Mouse (Mus musculus) hindbrain, embryonic 16.5 days (tissue): ENCODE results near the gene Thada. TPM values are rescaled to one million over a fixed set of nuclear protein-coding genes. Genes with fewer than 3 reads are reported as not detected.

Source experiments
- ATAC-seq: fragments of 200-750 bp; cut with Nextera tagmentation; 2 replicates; pipeline ENCODE4 v1.8.0; 2017; ENCODE audit warnings: moderate TSS enrichment, moderate library complexity
- H3K27ac ChIP-seq: fragments of 300-500 bp; sonication (generic); 2 replicates; pipeline ENCODE4 v1.5.1; 2014; ENCODE audit warnings: low read depth, mild to moderate bottlenecking, control low read depth, low read length, moderate library complexity
- H3K27me3 ChIP-seq: fragments of 300-500 bp; sonication (generic); replicated peaks from 2 replicates; pipeline ENCODE4 v1.6.1; 2014; ENCODE audit warnings: low read length; ENCODE audit not compliant: control insufficient read depth, insufficient read depth
- H3K36me3 ChIP-seq: fragments of 300-500 bp; sonication (generic); 2 replicates; pipeline ENCODE4 v1.6.1; 2014; ENCODE audit warnings: mild to moderate bottlenecking, low read length, moderate library complexity, mixed read lengths; ENCODE audit not compliant: control insufficient read depth, insufficient read depth
- H3K4me1 ChIP-seq: fragments of 300-500 bp; sonication (generic); 2 replicates; pipeline ENCODE4 v1.6.1; 2014; ENCODE audit warnings: low read depth, low read length; ENCODE audit not compliant: control insufficient read depth, insufficient read depth
- H3K4me2 ChIP-seq: fragments of 300-500 bp; sonication (generic); 2 replicates; pipeline ENCODE4 v1.6.1; 2014; ENCODE audit warnings: mild to moderate bottlenecking, low read length, control low read depth, moderate library complexity
- H3K4me3 ChIP-seq: fragments of 300-500 bp; sonication (generic); 2 replicates; pipeline ENCODE4 v1.5.1; 2014; ENCODE audit warnings: mild to moderate bottlenecking, low read length, control low read depth, moderate library complexity
- H3K9ac ChIP-seq: fragments of 300-500 bp; sonication (generic); 2 replicates; pipeline ENCODE4 v1.6.1; 2014; ENCODE audit warnings: low read depth, mild to moderate bottlenecking, control low read depth, low read length, moderate library complexity
- H3K9me3 ChIP-seq: fragments of 300-500 bp; sonication (generic); 2 replicates; pipeline ENCODE4 v1.6.1; 2014; ENCODE audit warnings: mild to moderate bottlenecking, low read length, moderate library complexity; ENCODE audit not compliant: control insufficient read depth
- WGBS: fragments of 180-500 bp; shearing (Covaris S2); extraction: QIAGEN DNeasy Blood & Tissue Kit; methylation state at CpG from one replicate; pipeline ENCODE4 v1.1.7; 2014; 5-methylcytosine and 5-hydroxymethylcytosine counted together
- polyA plus RNA-seq: library from polyadenylated mRNA; unstranded; fragments of >200 nt; fragmentation: Nextera tagmentation; extraction: Ambion mirVana; gene quantifications from 2 replicates; pipeline ENCODE4 v1.2.1, GENCODE M21; 2015

Thada gene
- polyA plus RNA-seq, 1 experiment from 2014 or later = 5.1 TPM

GRCm38 (mm10) chr17:84358951-84359644, 106.9 kb downstream of the Thada start:
- Histone ChIP-seq H3K4me3 (no peak overlapping the region), H3K4me2 (no peak overlapping the region), H3K27me3 (no peaks in the 10 kb centered on the region), H3K9ac (no peak overlapping the region), H3K36me3 (no peaks in the 10 kb centered on the region), H3K4me1 (peaks cover 5% of the 10 kb centered on the region), H3K27ac (no peak overlapping the region), H3K9me3 (no peaks in the 10 kb centered on the region)
- 93% methylated on average over 10 of the region's 10 CpGs for WGBS
- no peak for ATAC-seq

- Histone ChIP-seq H3K36me3 (no peaks in the 10 kb centered on the region), H3K9me3 (no peaks in the 10 kb centered on the region), H3K4me3 (no peak overlapping the region), H3K9ac (no peak overlapping the region), H3K4me1 (no peaks in the 10 kb centered on the region), H3K4me2 (no peak overlapping the region), H3K27ac (no peak overlapping the region), H3K27me3 (no peaks in the 10 kb centered on the region)
- ATAC-seq = no peak
- 96% methylated on average over 8 of the region's 8 CpGs for WGBS
Observed at GRCm38 (mm10) chr17:84357776-84358175, 108.2 kb downstream of the Thada start.

- Histone ChIP-seq H3K9me3 (no peaks in the 10 kb centered on the region), H3K9ac (no peak overlapping the region), H3K4me1 (no peaks in the 10 kb centered on the region; the same call in 1 of the 2 replicates), H3K36me3 (no peaks in the 10 kb centered on the region), H3K27ac (no peak overlapping the region), H3K4me3 (no peak overlapping the region), H3K4me2 (no peak overlapping the region), H3K27me3 (no peaks in the 10 kb centered on the region)
- WGBS = 83% methylated on average over 8 of the region's 8 CpGs
- no peak for ATAC-seq
Observed at GRCm38 (mm10) chr17:84356056-84356887, 109.7 kb downstream of the Thada start.

GRCm38 (mm10) chr17:84355006-84355405, 111.0 kb downstream of the Thada start:
- 86% methylated on average over 3 of the region's 3 CpGs for WGBS
- Histone ChIP-seq H3K36me3 (no peaks in the 10 kb centered on the region), H3K4me2 (no peak overlapping the region), H3K9ac (no peak overlapping the region), H3K4me3 (no peak overlapping the region), H3K9me3 (no peaks in the 10 kb centered on the region), H3K27me3 (no peaks in the 10 kb centered on the region), H3K27ac (no peak overlapping the region), H3K4me1 (no peaks in the 10 kb centered on the region; the same call in 1 of the 2 replicates)
- no peak for ATAC-seq

GRCm38 (mm10) chr17:84353902-84354311, 112.1 kb downstream of the Thada start:
- Histone ChIP-seq H3K4me3 (no peak overlapping the region), H3K9me3 (no peaks in the 10 kb centered on the region), H3K27ac (no peak overlapping the region), H3K9ac (no peak overlapping the region), H3K27me3 (no peaks in the 10 kb centered on the region), H3K4me2 (no peak overlapping the region), H3K36me3 (peaks cover 2% of the 10 kb centered on the region; the same call in 1 of the 2 replicates), H3K4me1 (no peaks in the 10 kb centered on the region; the same call in 1 of the 2 replicates)
- 76% methylated on average over 5 of the region's 5 CpGs for WGBS
- no peak for ATAC-seq

GRCm38 (mm10) chr17:84353224-84353901, 112.6 kb downstream of the Thada start:
- Histone ChIP-seq H3K4me2 (no peak overlapping the region), H3K4me3 (no peak overlapping the region), H3K4me1 (no peaks in the 10 kb centered on the region; the same call in 1 of the 2 replicates), H3K9ac (no peak overlapping the region), H3K27me3 (no peaks in the 10 kb centered on the region), H3K27ac (no peak overlapping the region), H3K9me3 (no peaks in the 10 kb centered on the region), H3K36me3 (peaks cover 2% of the 10 kb centered on the region; the same call in 1 of the 2 replicates)
- ATAC-seq = no peak
- WGBS = 93% methylated on average over 3 of the region's 3 CpGs

- H3K27ac ChIP-seq = no peak overlapping the region
- ATAC-seq = no peak
- H3K4me1 ChIP-seq = no peaks in the 10 kb centered on the region; the same call in 1 of the 2 replicates
- H3K36me3 ChIP-seq = peaks cover 2% of the 10 kb centered on the region; the same call in 1 of the 2 replicates
- H3K27me3 ChIP-seq = no peaks in the 10 kb centered on the region
- H3K4me2 ChIP-seq = no peak overlapping the region
- H3K9ac ChIP-seq = no peak overlapping the region
- H3K9me3 ChIP-seq = no peaks in the 10 kb centered on the region
- WGBS = 85% methylated on average over 3 of the region's 3 CpGs
- no peak overlapping the region for H3K4me3 ChIP-seq
Observed at GRCm38 (mm10) chr17:84352790-84353154, 113.2 kb downstream of the Thada start.

GRCm38 (mm10) chr17:84351912-84352789, 113.9 kb downstream of the Thada start:
- no peak overlapping the region for H3K4me3 ChIP-seq
- no peaks in the 10 kb centered on the region; the same call in 1 of the 2 replicates for H3K4me1 ChIP-seq
- H3K27ac ChIP-seq = no peak overlapping the region
- ATAC-seq = no peak
- H3K9ac ChIP-seq = no peak overlapping the region
- no peak overlapping the region for H3K4me2 ChIP-seq
- H3K9me3 ChIP-seq = no peaks in the 10 kb centered on the region
- H3K27me3 ChIP-seq = no peaks in the 10 kb centered on the region
- H3K36me3 ChIP-seq = peaks cover 2% of the 10 kb centered on the region; the same call in 1 of the 2 replicates
- WGBS = 72% methylated on average over 9 of the region's 9 CpGs
